Mouse (Mus musculus): Measurements from ENCODE around the gene Xylt1. TPM values are rescaled to one million over a fixed set of nuclear protein-coding genes. Genes with fewer than 3 reads are reported as not detected.
A peak's percentile ranks its signal among the peaks of the same experiment; 100 is the strongest.

Gene Xylt1
- total RNA-seq, 2 experiments from 2014 or later: 6.4 to 6.8 TPM

DNA sequence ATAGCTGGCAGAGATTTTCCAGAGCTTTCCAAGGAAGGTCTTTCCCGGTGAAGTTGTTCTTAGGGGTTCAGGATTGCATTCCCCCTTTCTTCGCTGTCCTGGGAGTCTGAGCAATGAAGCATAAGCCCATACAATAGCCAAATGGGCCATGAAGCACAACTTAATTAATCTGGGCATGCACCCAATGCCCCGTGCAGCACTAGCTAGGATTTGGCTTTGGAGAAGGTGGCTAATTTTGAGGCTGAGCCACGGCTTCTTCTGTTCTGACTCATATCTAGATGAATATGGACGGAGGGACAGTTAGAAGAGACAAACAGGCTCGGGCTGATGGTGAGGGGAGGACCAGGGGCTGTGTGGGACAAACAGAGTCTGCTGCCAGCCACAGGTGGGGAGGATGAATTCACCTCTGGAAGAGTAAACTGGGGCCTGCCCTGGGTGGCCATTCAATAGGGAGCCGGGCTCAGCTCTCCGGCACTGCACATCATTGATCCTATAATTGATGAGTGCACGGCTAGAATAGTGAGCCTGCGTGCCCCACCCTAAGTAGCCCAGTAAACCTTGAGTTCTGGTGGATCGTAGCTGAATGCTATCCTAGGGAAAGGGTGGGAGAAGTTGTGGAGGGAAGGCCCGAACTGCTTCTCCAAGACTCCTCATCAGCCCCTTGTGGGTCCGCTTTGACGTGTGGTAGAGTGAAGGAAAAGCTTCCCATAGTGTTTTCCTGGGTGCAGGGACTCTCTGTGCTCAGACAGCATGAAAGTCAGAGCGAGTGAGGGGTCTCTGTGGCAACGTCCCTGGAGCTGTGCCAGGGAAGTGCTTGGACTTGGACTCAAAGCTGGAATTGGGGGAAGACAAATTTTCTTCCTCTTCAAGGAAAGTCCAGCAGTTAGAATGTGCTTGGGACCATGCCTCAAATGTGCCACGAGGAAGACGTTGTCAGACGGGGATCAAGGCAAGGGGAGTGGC is 92.3 kb downstream of the Xylt1 start:
- intact Hi-C loops (cut with DNase I): loop anchor here (5.0 kb wide), 1 partner anchor 91 kb away; the partner anchor contains the start of gene Xylt1
- no peak for DNase-seq

DNA sequence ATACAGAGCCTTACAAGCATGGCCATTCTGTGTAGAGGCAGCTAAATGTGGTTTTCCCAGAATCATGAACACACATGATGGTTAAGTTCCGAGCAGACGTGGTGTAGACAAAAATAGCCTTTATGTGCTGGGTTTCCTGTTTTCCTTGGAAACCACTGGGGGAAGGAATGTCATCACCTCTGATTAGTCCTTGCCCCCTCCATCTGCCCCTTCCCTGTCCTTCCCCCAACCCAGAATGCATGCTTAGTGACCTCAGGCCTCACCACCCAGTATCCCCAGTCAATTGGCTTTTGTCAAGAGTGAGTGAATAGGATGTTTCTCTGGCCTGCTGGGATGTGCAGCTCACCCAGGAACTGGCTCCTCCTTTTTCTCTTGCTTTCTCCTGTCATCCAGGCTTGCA is 93.5 kb downstream of the Xylt1 start:
- intact Hi-C loops (cut with DNase I): loop anchor here (5.0 kb wide), 1 partner anchor 92 kb away; the partner anchor contains the start of gene Xylt1

DNA sequence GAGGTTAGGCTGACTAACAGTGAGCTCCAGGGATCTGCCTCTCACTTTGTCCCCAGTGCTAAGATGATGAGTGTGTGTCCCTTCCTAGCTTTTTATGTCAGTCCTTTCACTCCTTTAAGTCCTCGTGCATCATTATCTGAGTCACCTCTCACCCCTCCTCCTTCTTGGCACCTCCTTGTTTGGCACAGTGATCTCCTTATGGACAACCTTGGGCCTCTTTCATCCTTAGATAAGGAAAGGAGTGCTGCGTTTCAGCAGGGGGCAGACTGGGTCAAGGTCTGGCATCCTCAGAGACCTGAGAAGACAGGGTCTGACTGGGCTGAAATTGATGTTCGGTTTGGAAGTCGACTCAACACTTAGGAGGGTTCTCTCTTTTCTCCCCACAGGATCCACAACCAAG is 94.3 kb downstream of the Xylt1 start:
- intact Hi-C loops (cut with DNase I): no loop called here

More for the DNA sequence above, 93.5 kb downstream of the Xylt1 start:
- DNase-seq: no peak

DNA sequence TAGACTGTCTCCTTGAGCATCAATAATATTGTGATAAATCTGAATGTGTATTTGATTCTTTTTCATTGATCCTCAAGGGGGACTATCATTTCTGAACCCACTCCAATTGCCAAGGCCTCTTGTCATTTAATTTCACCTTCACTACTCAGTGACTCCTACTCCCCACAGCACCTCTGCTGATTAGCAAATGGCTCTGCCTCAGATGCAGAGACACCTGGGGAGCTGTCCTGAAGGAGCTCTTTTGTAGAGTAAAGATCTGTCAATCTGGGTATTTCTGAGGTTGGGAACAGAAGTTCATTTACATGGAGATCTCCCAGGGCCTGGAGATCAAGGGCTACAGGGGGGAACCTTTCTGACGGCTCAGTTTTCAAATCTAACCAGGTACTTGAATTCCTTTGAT is 98.2 kb downstream of the Xylt1 start:
- DNase-seq: no peak
- intact Hi-C loops (cut with DNase I): no loop called here

More for the DNA sequence above, 94.3 kb downstream of the Xylt1 start:
- DNase-seq: no peak

DNA sequence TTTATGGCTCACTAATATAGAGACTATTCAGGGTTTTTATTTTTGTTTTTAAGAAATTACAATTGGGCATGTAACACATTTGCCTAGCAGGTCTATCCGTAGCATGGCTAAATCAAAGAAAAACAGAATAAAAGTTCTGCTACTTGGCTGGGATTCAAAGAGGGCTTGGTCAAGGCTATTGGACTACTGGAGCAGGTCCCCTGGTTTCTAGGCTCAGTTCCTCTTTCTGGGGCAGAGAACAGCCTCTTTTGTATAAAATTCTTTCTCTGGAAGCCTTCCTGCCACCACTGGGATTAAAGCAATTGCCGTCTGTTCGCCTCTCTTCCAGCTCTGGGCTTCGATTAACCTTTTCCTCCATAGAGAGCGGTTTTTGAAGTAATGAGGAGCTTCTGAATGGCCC is 100.1 kb downstream of the Xylt1 start:
- intact Hi-C loops (cut with DNase I): no loop called here
- DNase-seq: no peak

DNA sequence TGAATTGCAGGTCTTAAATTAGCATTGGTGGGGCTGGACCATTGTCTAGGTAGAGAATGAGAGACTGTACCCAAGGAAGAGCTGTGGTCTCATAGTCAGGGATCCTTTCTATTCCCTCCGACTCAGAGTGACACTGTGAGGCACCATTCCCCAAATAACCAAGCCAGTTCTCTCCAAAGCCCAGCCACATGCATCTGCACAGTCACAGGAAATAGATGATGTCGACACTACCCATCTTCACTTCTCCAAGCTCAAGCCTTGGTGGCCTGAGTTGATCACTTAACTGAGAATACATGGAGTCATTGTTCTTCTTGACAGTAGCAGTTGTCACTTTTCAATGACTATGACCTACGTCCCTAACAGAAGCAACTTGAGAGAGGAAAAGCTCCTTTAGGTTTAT is 100.6 kb downstream of the Xylt1 start:
- DNase-seq: no peak
- intact Hi-C loops (cut with DNase I): no loop called here

DNA sequence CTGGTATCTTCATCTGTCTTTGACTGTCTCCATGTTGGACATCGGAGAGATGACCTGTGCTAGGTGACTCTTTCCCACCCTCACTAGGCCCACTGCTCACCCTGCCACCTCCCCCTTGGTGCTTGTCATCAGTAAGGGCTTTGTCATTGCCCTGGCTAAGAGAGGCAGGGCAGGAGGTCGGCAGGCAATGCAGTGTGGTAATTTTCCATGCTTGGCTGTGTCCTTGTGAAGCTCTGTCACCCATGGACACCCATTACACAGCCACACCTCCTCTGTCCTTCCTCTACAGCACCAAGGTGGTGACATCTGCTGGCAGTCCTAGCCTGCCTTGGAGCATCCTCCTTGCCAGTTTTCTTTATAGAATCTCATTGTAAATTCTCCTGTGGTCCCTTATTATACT is 101.9 kb downstream of the Xylt1 start:
- intact Hi-C loops (cut with DNase I): no loop called here

DNA sequence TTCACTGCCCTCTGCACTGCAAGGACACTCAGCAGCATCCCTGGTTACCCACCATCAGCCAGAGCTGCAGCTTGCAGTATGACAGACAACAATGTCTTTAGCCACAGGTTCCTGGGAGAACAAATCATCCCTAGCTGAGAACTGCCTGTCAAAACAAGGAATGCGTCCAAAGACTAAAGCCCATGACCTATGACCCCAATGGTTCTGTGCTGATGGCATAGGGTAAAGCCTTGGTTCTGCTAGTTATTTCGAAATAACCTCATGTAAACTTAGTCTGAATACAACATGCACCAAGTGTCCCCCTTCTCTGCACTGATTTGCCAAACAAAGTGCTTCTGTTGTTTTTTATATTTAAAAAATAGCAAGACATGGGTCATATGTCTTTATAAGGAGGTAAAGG is 103.8 kb downstream of the Xylt1 start:
- intact Hi-C loops (cut with DNase I): no loop called here
- no peak for DNase-seq

More for the DNA sequence above, 101.9 kb downstream of the Xylt1 start:
- no peak for DNase-seq

DNA sequence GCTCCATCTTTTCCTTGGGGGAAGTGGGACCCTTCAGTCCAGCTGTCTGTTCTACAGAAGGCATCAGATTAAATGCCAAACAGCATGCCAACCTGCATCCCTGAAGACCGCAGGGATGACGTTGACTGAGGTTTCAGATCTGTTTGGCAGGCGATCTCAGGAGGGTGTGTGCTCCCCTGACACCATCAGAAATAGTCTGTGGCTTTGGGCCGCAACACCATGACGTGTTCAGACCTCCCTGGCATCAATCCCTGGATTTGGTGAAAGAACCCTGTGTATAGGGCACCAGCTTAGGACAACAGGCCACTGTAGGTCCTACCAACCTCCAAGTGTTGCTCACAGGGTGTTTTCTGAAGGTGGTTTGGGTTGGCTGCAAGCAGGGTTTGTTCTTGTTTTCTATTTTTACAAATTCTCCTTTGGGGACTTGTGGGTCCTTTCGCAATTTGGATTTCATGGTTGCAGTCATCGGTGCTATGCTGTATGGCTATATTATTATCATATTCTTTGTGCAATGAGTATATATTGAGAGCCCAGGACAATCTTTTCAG is 104.3 kb downstream of the Xylt1 start:
- intact Hi-C loops (cut with DNase I): no loop called here
- no peak for DNase-seq

DNA sequence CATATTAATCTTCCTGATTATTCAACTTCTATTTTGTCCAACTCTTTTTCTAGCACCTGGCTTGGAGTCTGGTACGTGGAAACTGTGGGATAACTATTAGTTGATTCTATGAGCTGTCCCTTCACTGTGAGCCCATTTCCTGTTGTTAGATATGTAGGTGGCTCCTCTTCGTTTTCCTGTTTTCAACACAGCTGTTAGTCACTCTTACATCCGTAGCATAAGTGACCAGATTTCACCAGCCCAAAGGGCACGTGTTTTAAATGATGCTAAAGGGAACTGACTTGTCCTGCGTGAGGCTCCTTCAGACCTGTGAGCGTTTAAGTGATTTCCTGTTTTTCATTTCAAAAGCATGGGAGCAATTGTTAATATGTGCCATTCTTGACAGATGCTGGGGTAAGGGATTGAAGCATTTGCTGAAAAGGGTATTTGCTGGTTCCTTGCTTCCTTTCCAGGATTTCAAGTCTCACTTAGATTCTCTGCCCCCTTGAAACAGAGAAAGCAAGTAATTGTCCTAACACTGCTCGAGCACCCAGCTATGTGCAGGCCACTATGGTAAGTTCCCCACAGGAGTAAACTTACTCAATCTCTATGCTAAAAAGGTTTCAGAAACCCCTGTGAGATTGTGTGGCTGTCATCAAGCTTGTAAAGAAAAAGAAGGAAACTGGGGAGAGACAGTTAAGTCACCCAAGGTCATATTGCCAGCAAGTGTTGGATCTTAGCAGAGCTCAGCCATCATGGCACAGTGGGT is 105.8 kb downstream of the Xylt1 start:
- intact Hi-C loops (cut with DNase I): no loop called here

DNA sequence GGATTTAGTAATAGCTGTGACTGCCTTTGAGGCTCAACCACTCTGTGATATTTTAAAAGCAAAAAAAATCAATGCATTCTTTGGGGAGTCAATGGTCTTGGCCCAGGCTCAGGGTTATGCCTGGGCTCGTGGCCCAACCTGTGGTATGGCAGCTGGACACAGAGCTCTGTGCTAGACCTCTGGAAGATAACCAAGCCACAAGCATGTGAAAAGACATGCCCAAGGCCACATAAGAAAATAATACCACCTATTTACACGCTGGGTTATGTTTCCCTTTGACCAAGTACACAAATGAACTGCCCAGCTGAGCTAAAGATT is 106.4 kb downstream of the Xylt1 start:
- DNase-seq: no peak
- intact Hi-C loops (cut with DNase I): no loop called here

More for the DNA sequence above, 105.8 kb downstream of the Xylt1 start:
- no peak for DNase-seq

DNA sequence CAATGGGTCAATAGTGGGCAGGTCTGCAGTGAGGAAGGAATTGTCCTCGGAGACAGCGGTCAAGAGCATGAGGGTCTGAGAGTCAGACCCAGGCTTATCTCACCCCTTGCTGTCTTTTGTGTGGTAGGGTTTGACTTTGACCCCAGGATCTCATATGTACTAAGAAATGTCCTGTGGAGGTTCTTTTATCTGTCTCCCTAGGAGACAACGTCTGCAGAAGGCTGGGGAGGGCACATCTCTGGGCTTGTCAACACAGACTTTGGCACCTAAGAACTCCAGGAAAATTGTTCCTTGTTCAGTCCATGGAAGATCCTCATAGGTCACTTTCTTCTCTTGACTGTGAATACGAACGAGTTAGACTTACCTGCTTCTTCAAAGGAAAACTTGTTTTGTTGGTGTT is 109.2 kb downstream of the Xylt1 start:
- DNase-seq: no peak
- intact Hi-C loops (cut with DNase I): no loop called here

DNA sequence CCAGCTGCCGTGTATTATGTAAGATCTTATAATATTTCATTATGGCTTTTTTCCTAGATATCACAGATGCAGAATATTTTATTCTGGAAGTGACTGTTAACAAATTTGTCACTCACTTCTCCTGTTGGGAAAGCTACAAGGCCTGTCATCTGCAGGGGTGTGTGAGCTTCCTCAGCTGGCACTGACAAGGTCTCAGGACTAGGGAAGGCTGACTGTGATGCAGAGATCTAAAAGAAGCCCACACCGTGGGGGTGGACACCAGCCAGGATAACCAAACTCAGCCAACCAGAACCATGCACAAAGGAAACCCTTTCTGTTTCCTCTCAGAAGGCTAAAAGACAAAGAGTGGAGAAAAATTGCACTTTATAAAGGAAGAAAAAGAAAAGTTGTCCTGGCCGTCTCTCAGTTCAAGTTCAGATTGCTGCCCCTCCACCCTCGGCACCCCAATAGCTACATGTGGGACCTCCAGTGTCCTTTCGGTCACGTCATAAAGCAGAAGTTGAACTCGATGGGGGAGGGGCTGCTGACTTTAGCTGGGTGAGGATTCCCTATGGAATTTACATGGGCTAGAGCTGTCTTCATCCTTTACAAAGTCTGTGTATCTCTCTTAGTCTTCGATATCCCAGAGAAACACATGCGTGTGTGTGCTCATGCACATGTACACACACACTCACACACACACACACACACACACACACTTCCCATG is 109.9 kb downstream of the Xylt1 start:
- intact Hi-C loops (cut with DNase I): no loop called here

DNA sequence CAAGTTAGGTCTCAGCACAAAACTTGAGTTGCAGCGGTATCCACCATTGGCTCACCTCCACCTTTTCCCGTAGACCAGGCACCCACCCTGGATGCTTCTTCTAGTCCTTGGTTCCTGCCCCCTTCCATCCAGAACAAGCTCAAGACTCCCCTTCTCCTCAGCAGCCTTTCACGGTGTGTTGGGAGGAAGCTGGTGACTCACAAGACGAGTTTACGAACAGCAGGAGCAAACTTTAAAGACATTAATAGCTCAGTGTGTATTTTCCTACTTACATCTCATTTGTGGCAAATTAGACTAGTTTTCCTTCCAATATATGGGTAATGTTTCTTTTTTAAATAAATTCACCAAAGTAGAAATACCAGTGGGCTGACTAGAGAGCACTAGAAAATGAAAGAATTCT is 110.7 kb downstream of the Xylt1 start:
- no peak for DNase-seq
- intact Hi-C loops (cut with DNase I): no loop called here

More for the DNA sequence above, 109.9 kb downstream of the Xylt1 start:
- no peak for DNase-seq

DNA sequence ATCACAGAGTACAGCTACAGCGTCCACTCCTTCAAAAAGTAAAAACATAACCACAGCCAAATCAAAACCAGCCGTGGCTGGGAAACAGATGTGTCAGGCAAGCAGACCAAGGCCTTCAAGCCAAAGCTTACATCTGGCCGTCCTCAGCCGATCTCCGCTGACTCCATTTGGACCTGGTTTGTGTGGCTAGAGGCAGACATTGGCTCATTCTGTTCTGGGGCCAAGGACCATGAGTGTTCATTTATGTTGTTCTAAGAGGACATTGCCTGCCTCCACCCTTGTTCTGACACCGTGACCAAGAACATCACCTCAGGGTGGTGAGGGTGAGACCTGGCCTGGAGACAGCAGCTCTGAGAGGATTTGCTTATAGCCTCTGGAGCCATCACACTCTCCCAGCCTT is 113.4 kb downstream of the Xylt1 start:
- intact Hi-C loops (cut with DNase I): no loop called here
- peak; percentile 60 to 61 for DNase-seq

DNA sequence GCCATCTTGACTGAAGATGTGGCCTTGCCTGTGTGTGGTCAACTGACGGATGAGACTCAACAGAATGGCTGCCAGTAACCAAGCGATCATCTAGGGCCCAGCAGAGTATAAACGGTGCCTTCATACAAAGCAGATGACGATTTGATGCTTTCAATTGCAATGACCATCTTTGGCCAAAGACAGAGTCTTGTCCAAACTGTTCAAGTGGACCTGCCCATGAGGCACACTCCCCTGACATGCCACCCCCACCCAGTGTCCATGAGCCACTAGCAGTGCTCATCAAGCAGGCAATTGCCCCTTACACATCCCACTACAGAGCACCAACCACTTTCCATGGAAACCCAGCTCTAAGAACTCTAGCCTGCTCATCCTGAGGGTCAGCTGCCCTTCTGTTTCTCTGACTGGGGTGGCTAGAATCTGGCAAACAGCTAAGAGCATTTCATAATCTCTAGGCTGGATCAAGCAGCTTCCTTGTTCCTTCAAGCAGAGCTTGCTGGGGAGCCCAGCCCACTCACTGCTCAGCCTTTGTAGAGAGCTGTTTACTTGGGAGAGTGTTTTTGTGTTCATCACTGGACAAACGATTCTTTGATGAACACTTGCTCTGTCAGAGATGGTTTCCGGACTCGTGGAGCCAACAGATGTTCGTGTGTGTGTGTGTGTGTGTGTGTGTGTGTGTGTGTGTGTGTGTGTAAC is 114.0 kb downstream of the Xylt1 start:
- DNase-seq: no peak
- intact Hi-C loops (cut with DNase I): no loop called here

DNA sequence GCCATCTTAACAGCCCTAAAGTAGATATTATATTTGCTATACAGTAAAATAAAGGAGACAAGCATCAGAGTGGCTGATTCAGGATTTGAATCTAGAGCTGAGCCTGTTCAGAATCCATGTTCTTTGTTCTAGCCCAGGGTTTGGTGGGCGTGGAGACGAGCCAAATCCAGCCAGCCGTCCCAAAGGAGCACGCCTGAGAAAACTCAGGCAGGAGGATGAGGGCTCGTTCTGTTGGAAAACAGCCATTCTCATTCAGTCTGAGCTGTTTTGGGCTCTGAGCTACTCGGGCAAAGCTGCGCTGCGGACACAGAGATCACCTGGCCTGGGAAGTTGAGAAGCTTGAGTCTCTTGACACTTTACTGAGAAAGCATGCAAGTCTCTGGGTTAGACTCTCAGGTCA is 115.0 kb downstream of the Xylt1 start:
- DNase-seq: no peak
- intact Hi-C loops (cut with DNase I): no loop called here

DNA sequence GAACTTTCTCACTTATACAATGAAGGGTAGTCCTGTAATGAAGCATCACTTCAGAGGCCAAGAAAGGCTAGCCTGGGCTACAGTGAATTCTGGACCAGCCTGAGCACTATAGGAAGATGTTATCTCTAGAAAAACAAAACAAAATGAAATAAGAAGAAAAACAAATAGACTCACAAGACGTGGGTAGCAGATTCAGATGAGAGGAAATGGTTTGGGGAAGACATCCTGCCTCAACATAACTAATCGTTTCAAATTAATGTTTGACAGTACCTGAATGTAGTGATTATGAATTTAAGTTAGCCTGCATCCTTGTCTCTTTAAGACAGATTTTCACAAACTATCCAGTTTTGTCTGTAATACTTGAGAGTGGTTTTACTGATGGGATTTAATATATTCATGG is 117.4 kb downstream of the Xylt1 start:
- intact Hi-C loops (cut with DNase I): no loop called here

DNA sequence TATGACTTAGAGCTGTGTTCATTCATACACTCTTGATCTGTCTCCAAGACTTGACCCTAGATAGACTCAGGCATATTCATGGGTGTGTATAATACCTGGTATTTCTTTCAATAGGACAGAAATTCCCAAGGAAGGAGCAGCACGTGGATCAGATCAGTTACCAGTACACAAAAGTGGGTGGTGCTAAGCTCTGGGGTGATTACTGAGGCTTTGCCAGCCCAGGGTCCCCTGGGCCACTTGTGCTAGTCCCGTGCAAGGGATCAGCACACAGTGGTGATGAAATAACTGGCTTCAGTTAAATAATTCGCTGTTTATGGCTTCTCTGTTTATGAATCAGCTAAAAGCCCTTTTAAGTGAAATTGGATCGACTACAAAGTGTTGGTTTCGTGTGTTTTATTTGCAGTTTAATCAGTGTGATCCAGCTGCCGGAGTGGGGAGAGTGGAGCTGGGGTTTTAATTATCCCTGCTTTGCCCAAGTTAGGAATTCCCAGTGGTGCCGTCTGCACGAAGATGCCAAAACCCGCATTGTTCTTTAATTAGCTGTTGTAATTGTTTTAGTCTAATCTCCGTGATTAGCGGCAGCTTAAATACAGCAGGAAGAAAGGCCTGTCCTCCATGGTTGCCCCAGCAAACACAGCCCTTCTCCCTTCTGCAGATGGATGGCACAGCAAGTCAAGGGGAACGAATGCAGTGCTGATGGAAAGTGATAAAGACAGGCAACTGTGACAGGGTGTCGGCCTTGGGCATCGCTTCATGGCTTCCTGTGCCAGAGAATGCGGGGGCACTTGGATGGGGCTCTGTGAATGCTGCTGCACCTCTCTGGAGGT is 120.8 kb downstream of the Xylt1 start:
- DNase-seq: no peak
- intact Hi-C loops (cut with DNase I): no loop called here

More for the DNA sequence above, 117.4 kb downstream of the Xylt1 start:
- DNase-seq: no peak
